Mouse (Mus musculus): ENCODE data around the gene Lamp3. TPM values are rescaled to one million over a fixed set of nuclear protein-coding genes. Genes with fewer than 3 reads are reported as not detected.

Lamp3 gene
- not detected for polyA plus RNA-seq (2015; fragmentation: Illumina TruSeq; extraction: RNeasy Lipid Tissue Mini Kit (QIAGEN cat#74804); ENCODE audit: low read depth, low replicate concordance)

DNA sequence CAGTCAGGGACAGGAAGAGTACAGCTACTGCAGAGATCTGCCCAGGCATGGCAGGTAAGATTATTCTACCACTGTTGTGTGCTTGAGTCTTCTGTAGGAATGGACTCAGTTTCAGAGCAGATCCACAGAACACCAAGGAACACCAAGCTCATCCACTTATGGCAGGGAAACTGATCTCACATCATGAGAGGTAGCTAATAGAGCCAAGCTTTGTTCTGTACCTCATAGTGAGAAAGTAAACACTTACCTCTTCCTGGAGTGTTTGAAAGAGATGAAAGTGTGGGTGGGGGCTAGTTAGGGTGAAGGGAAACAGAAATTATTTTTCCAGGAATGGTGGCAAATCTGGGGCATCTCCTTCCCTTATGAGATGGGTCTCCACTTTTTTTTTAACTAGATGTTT is at the start of gene Lamp3:
TSS of gene Lamp3 (minus strand) at position 160 of the 400 bp plus-strand sequence.

GRCm38 (mm10) chr16:19629816-19630215 is 76.4 kb downstream of the Lamp3 start, which contains the start of gene Olfr171:
Gene Olfr171 (minus strand): TSS chr16:19629916.

GRCm38 (mm10) chr16:19611782-19612181 is 94.4 kb downstream of the Lamp3 start, which contains the start of gene Olfr170:
Gene Olfr170 (minus strand): TSS chr16:19611882.

Other genes starting within 250 kb of the Lamp3 start
- gene Olfr166, start 222.7 kb downstream of the Lamp3 start, polyA plus RNA-seq (2015; fragmentation: Illumina TruSeq; extraction: RNeasy Lipid Tissue Mini Kit (QIAGEN cat#74804); ENCODE audit: low read depth, low replicate concordance): not detected
- gene Olfr167, start 184.1 kb downstream of the Lamp3 start, polyA plus RNA-seq (2015; fragmentation: Illumina TruSeq; extraction: RNeasy Lipid Tissue Mini Kit (QIAGEN cat#74804); ENCODE audit: low read depth, low replicate concordance): not detected
- gene Olfr168, start 170.8 kb downstream of the Lamp3 start, polyA plus RNA-seq (2015; fragmentation: Illumina TruSeq; extraction: RNeasy Lipid Tissue Mini Kit (QIAGEN cat#74804); ENCODE audit: low read depth, low replicate concordance): not detected
- gene Olfr169, start 134.6 kb downstream of the Lamp3 start, polyA plus RNA-seq (2015; fragmentation: Illumina TruSeq; extraction: RNeasy Lipid Tissue Mini Kit (QIAGEN cat#74804); ENCODE audit: low read depth, low replicate concordance): not detected
- gene Olfr170, start 94.5 kb downstream of the Lamp3 start, polyA plus RNA-seq (2015; fragmentation: Illumina TruSeq; extraction: RNeasy Lipid Tissue Mini Kit (QIAGEN cat#74804); ENCODE audit: low read depth, low replicate concordance): not detected
- not detected for gene Olfr171, start 76.5 kb downstream of the Lamp3 start, polyA plus RNA-seq (2015; fragmentation: Illumina TruSeq; extraction: RNeasy Lipid Tissue Mini Kit (QIAGEN cat#74804); ENCODE audit: low read depth, low replicate concordance)
- 0.51 TPM for gene B3gnt5, start 53.8 kb upstream of the Lamp3 start, polyA plus RNA-seq (2015; fragmentation: Illumina TruSeq; extraction: RNeasy Lipid Tissue Mini Kit (QIAGEN cat#74804); ENCODE audit: low read depth, low replicate concordance)

Measured in brain, adult 10 weeks (tissue).